Mouse (Mus musculus) left cerebral cortex, adult 9 months (tissue): ENCODE measurements at regions not wholly inside any gene's neighbourhood (a gene's known extent, or its start where the extent isn't known, plus 50 kb on each side); places are given as distances from the start of the nearest gene placed in this dataset.
A peak's percentile ranks its signal among the peaks of the same experiment; 100 is the strongest.

ENCODE experiments used
- DNase-seq, 2 experiments: peaks; one replicate each; pipeline ENCODE4 v3.0.0; 2022; ENCODE audit warnings: low spot score in 2 of 2

DNA sequence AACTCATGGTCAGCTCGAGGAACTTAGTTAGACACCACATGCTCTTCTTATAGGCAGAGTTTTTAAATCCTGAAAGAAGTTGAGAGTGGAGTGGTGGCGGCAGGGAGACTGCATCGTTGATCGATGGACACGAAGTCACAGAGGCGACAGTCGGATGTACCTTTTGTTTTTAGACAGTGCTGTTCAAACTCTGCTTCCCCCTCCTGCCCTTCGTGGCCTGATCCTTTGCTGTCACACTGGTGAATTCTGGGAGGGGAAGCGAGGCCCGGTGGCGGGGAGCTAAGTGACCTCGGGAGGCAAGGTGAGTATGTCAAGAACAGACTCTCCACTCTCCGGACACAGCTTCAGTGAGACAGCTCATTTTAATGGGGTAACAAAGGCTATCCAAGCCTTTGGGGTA is 155.5 kb downstream of the Cog6 start:
- no peak for DNase-seq

DNA sequence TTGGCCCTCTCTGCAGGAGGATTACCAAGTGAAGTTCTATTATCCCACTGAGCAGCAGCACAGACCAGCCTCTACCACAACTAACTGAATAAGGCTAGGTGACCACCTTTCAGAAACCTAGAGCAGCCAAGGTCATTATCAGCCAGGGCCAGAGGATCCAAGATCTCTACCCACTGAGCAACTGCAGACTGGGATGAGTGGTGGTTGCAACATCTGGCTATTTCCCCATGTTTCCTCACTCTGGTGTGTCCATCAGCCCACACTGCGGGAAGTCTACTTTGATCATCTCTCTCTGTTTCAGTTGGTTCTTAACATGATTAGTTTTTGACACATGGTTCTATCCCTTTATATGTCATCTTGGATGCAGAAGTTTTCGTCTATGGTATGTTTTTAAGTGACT is 157.2 kb downstream of the Cog6 start:
- DNase-seq = no peak

DNA sequence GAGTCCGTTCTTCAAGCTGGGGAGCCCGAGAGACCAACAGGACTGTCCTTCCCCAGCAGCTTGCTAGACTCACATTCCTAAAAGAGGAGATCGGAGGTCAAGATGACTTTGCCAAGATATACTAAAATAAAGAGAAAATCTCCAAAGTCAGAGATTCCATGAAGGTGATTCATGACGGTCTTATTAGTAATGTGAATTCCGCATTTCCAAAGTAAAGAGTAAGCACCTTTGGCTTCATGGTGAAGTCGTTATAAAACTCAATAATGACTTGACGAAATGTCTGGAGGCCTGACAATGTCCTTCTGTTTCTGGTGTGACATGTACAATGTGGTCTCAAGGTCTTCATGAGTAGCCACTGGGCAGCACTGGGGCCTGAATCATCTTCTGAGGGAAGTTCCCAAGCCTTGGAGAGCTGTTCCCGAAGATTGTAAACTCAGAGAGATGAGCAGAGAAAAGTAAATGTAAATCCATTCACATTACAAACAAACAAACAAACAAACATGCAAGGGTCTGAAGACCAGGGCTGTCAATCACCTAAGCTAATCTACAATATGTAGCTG is 157.7 kb downstream of the Cog6 start:
- DNase-seq = no peak

DNA sequence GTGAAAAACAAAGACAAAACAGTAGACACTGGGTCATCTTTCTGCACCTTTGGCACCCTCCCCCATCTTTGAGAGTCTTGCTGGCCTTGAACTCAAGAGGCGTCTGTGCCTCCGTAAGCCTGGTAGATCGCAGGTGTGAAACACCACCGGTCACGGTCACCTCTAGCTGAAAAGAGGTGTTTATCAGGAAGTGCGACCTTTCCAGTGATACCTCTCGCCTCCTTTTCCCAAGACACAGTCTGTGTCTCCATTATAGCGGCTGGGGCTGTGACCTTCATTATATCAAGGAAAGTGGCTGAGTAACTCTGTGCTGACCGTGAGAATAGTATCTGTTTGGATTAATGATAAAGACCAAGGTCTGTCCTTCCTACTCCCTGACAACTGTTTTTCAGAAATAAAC is 158.8 kb downstream of the Cog6 start:
- no peak for DNase-seq

DNA sequence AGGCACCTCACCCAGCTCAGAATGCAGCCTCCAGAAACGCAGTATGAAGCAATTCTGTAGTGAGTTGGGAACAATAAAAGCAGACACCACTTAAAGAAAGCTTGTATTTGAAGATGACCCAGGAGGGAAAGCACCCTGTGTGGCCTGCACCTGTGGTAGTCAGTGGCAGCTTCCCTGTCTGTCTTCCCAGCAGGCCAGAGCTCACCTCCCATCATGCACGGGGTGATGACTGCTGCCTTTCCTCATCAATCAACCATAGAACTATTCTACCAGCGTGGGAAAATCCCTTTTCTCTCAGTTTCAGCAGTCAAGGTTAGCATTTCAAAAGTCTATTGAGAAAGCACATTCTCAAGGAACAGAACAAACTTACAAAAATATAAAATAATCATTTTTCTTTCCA is 160.0 kb downstream of the Cog6 start:
- no peak for DNase-seq

DNA sequence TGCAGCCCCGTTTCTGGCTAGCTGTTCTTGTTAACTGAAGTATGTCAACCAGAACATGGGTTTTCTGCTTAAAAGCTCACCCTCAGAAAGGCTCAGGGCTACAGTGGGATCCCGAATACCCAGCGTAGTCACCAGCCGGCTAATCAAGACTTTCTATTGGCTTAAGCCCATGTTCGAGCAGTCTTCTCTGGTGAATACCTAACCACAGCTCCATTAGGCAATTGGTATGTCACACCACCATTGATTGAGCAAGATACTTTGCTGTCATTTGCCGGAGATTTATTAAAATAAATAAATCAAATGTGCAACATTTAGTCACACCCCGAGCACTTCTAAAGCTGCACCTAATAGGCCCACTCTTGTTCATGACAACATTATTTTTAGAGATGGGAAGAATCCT is 162.5 kb downstream of the Cog6 start:
- no peak for DNase-seq

DNA sequence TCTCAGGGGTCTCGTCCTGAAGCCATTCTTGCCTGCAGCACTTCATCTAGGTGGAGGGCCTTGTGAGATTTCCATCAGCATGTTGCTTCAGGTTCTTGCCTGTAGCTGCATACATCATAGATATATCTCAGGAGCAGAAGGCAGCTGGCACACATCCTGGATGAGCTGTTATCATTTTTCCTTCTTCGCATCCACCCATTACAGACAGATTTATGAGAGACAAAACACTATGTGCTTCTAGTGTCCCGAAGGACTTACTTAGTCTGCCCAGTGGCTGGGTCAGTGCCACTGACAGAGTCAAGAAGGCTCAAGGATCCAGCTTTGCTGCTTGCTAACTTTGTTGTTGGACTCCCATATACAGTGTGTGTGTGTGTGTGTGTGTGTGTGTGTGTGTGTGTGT is 163.9 kb downstream of the Cog6 start:
- no peak for DNase-seq

DNA sequence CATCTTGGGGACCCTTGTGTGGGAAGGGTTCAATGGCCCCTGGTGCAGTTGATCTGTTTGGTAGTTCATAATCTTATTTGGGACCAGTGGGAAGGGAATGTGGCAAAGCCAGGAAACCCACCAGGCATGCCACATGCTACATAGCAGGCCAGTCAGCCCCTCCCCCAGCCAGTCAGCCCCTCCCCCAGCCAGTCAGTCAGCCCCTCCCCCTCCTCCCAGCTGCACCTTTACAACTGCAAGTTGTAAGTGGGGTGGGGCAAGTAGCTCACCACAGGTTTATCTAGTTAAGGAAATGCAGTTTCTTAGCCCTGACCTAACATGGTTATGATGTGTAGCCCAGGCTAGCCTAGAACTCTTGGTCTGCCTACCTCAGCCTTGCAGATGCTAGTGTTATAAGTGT is 171.9 kb downstream of the Cog6 start:
- DNase-seq = no peak

DNA sequence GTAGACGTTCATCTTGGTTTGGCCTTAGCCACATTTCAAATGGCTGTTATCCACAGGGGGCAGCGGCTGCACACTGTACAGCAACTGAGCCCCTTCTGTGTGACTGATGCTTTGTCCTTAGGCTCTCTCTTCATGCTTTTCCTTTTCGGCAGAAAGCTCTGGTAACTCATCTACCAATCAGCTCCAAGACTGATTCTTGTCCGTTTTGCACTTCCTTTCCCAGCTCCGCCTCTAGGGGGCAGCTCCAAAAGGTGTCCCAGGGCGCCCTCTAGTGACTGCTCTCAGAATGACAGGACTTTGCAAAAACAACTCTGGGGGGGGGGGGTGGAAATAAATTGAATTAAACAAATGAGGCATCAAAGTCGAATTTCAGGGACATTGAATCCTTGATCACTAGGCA is 173.0 kb downstream of the Cog6 start:
- peak; percentile 20 to 85 for DNase-seq

DNA sequence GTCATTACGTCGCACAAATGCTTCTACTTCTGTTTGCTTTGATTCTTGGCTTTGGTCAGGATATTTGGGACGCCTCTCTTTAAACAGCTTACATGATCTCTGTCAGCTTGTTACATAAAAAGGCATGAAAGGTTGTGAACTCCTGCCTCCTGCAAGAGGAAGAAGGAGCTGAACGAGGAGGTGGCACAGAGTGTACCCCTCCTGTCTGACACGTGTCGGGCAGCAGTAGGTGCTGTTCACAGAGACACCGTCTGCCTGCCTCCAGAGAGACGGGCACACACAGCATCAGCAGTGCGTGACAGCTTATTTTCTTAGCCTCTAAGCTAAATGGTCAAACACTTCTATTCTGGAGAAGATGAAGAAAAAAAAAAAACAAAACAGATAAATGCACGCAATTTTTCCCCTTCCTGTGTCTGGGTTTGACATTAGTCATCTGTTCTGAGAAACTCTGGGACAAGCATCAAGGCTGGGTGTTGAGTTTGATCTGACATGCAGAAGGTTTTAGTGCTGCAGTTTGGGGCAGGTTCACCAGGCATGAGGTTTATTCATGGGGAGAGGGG is 174.1 kb downstream of the Cog6 start:
- peak in 1 of 2 experiments; percentile 18 for DNase-seq

DNA sequence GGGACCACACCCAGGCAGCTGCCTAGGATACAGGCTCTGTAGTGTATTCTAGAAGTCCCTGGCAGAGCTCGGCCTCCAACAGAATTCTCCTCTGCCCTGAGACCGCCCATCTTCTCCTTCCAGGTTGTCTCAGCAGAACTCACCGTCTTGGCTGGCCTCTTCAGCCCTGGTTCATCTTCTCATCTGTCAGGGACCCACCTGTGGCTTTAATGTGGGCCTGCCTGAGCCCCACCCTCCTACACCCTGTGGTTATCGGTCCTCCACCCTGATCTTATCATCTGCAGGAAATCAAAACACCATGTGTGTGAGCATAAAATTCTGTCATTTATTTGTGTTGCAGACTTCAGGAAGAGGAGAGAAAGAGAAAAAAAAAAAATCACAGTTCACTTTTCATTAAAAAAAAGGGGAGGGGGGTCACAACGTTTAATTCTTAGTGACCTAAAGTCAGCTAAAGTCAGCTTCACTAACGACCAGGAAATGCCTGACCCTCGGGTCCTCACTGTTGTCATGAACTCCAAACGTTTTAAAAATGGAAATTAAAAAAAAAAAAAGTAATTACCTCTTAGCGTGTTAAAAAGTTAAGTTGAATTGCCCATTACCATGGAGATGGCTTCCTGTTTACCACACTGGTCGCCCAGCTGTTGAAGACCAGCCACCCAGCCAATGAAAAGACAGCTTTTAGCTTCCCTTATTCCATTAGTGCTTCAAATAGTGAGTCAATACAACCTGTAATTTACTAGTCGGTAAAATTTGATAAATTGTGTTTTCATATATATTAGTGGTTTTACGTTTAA is 176.7 kb downstream of the Cog6 start:
- DNase-seq = no peak

DNA sequence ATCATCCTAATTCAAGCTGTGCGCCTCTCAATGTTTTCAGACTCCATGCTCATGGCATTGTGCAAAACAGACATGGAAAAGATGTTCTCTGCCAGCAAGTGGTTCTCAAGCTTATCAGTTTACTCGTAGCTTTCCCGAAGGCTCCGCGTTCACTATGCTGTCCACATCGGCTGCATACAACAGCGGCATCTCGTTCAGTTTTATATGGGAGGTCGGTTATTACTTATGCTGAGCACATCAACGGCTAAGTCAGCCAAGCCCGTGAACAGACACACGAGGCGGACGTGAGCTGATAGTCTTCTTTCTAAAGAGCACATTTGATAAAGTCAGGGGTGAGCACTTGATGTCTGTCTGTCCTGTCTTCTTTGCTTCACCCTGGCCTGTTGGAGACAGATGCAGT is 179.0 kb downstream of the Cog6 start:
- no peak for DNase-seq

DNA sequence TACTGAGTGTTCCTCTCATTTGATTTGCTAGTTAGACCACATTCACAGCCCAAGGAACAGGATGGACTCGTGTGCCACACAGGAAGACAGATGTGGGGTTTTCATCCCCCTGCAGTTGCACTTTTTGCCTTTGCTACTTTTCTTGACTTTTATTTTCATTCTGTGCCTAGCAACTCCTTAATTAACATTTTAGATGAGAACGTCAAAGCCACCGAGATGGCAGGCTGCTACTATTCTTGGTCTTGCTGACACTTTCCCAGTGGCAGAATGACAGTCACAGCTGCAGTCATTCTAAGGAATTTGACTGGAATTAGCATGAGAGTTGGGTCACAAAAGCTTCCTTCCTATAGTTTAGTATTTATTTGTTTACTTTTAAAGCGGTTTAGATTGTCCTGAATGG is 179.5 kb downstream of the Cog6 start:
- DNase-seq = peak in 1 of 2 experiments; percentile 33

DNA sequence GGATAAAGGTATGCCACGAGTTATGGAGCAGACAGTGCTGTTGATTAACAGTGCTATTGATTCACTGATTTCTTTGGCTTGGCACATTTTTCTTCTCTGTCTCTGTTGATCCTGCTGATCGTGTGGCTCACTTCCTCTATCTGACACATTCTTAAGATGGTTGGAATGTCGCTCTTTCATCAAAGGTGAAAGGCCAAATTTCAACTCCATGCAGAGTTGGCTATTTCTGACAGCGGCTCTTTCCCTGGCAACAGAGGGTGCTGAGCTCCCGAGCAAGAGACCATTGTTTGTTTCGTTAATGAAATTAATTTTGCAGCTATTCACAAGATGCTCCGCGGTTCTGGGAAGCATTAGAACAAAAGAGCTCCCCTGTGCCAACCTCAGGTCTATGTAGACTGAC is 180.3 kb downstream of the Cog6 start:
- DNase-seq = no peak

DNA sequence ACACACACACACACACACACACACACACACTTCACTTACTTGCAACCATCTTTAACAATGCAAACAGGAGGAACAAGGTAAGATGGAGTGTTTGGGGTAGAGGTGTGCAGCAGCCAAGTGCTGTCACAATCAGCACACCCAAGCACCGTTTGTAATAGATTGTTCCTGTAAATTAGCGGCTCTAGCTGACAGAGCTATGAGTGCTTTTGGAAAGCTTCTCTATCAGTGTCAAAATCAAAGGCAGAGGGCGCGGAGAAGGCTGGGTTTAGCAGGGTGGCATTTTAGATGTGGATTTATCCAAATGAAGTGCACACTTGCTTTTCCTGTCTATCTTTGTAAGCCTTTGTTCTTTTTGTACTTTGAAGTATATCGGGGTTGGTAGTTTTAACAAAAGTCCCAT is 184.6 kb downstream of the Cog6 start:
- DNase-seq = no peak

DNA sequence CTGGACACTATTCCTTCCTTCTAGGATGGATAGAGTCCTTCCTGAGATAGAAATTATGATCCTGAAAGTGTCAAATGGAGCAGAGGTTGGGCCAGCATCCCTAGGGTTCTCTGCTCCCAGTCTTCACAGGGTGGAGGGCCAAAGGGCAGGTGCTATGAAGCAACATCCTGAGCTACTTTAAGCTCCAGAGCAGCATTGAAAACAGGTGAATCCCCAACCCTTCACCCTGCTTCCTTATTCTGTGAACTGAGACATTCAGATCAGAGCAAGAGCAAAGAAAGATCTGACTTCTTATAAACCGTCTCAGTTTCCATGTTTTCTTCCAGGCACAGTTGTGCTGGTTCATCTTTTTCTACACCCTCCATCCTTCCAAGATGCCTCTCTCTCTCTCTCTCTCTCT is 185.1 kb downstream of the Cog6 start:
- no peak for DNase-seq

DNA sequence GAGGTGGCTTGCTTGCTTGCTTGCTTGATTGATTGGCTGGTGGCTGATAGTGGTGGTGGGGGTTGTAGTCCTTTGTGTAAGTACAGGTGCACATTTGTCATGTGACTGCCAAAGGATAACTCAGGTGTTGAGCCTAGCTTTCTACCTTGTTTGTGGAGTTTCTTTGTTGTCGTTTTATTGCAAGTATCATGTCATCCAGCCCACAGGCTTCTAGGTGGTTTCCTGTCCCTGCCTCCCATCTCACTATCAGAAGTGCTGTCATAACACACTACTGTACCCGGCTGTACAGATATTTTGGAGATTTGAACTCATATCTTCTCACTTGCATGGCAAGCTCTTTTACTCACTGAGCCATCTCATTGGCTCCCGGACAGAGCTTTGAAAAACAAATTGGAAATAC is 186.9 kb downstream of the Cog6 start:
- no peak for DNase-seq

DNA sequence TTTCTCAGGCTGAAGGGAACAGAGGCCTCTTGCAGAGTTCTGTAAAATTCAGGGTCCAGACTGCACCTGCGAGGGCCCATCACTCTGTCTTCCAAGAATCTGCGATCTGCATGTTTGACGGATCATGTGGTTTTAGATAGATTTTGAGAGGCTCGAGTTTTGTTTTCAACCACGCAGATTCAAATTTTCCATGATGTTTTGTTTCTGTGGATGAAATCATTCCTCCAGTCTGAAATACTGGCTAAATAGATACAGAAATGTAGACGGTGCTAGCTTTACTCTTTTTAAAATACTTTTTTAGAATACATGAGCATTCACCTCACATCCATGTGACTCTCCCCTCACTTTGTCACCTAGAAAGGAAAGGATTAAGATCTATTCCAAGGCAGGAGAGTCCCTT is 188.0 kb downstream of the Cog6 start:
- DNase-seq = no peak

DNA sequence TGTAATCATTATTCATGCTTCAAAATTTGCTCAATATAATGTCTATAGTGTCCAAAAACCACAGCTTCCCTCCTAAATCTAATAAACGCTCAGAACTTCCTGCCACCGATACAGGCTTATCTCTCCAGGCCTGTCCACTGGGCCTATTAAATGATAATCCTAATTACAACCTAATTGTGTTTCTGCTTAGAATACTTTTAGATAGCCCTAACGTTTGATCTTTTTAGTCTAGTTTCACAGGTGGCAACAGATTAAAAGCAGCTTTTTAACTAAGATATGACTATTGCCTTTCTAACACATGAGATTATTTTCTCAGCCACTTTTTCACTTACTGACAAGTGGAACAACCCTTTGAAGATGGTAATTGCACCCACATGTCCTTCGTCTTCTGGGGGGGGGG is 188.6 kb downstream of the Cog6 start:
- DNase-seq = no peak

DNA sequence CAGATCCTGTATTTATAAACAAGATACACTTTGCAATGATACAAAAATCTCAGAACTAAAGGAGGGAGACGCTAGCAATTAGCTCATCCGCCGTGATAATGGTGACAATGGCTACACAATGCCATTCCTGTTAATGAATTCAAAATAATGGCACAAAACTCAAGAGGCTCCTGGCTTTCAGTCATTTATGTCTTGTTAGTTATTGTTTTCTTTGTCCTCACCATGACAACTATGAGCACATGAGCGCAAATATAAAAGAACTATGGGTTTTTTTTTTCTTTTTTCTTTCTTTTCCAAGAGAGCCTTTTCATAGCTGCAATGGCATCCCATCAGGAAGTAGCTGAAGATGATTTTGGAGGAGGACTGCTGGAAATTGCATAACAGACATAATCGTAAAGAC is 194.2 kb downstream of the Cog6 start:
- no peak for DNase-seq

DNA sequence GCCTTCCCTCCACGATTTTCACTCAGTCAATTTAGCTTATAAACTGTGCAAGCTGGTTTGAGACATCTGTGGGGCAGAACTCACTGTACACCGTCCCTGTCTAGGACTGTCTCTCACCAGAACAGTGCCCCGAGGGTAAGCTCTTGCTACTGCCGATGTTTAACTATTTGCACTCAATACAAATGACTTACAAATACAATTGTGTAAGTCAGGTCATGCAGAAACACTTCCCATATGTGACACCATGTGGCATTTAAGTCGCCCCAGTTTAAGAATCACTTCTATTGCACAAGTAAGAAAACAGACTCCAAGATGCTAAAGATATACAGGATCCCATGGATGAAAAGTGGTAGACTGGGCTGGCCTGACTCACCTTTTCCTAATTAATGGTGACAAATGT is 195.6 kb downstream of the Cog6 start:
- no peak for DNase-seq

DNA sequence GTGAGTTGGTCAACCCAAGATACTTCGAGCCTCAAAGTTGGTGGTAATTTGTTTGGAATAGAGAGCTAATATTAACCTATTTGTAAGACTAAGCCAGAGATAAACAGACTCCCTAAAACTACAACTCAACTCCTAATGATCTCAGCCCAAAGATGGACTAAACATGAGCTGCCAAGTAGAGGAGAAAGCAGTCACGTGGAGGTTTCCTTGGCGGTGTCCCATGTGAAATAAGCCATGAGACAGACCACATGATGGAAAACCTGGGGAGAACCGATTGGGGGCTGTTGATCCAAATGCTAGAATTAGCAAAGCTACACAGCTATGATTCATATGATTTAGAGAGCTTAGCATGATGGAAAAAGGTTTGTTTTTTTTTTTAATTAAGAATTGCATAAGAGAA is 198.6 kb downstream of the Cog6 start:
- DNase-seq = no peak

DNA sequence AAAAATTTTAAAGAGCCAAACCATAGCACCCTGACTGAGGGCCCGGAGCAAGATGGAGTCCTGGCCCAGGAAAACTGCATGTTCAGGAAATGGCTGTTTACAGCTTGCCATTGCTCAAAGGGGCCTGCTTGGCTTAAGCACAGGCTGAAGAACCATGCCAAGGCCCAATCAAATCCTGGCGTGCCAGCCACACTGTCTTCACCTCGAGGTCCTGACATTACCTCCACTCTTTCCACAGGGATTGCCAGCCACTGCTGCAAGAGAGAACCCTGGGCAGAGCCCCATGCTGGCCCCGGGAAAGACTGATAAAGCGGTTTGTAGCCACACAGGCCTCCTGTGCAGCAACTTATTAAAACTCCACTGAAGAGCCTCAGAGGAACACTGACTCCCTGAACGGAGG is 199.6 kb downstream of the Cog6 start:
- DNase-seq = no peak

DNA sequence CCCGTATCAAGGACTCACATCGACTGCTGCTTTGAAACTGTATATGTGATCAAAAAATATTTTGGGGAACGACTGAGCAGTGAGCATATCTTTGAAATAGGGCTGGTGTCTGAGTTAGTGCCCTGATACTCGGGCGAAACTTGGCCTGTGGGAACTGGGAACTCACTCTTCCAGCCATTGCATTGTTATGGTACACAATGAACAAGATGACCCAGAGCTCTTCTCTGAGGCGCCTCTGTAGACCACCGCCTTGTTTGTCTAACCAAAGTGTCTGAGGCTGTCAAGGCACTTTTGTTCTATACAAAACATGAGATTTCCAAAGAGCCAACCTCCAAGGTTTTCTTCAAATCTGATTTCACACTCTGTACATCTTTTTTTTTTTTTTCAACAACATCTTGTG is 201.5 kb downstream of the Cog6 start:
- DNase-seq = no peak
